Mouse (Mus musculus) E14TG2a.4 (cell line): ENCODE measurements around the gene Tec.
A peak's percentile ranks its signal among the peaks of the same experiment; 100 is the strongest.

ENCODE experiments used
- H3K27me3 ChIP-seq: 2 replicates; pipeline ENCODE4 v1.6.1; 2014; ENCODE audit warnings: low read length, control low read depth; ENCODE audit not compliant: insufficient read depth
- H3K36me3 ChIP-seq: 2 replicates; pipeline ENCODE4 v1.6.1; 2014; ENCODE audit warnings: low read length, control low read depth; ENCODE audit not compliant: insufficient read depth
- H3K4me1 ChIP-seq: replicated peaks from 2 replicates; pipeline ENCODE4 v1.6.1; 2014; ENCODE audit warnings: low read depth, low read length, control low read depth
- H3K4me3 ChIP-seq: replicated peaks from 2 replicates; pipeline ENCODE4 v1.5.1; 2014; ENCODE audit warnings: mild to moderate bottlenecking, low read length
- H3K9me3 ChIP-seq: 2 replicates; pipeline ENCODE4 v1.6.1; 2014; ENCODE audit warnings: low read length, control low read depth
- CTCF ChIP-seq: conservative IDR thresholded peaks from 2 replicates; pipeline ENCODE4 v1.5.1; 2014; ENCODE audit warnings: low read length
- NANOG ChIP-seq: IDR thresholded peaks from 2 replicates; pipeline ENCODE4 v1.6.1; 2014; ENCODE audit warnings: borderline replicate concordance, low read length, mixed read lengths
- POU5F1 ChIP-seq: IDR thresholded peaks from 2 replicates; pipeline ENCODE4 v1.6.1; 2014; ENCODE audit warnings: low read length, borderline replicate concordance

The Tec gene

GRCm38 (mm10) chr5:72896478-72897279 is 28.4 kb upstream of the Tec start:
- H3K4me3 ChIP-seq: no peak overlapping the region
- TF ChIP-seq CTCF (no peak), NANOG (no peak), POU5F1 (no peak)
- H3K27me3 ChIP-seq: no peaks in the 10 kb centered on the region
- peaks cover 80% of the 10 kb centered on the region for H3K4me1 ChIP-seq
- H3K9me3 ChIP-seq: no peaks in the 10 kb centered on the region
- no peaks in the 10 kb centered on the region for H3K36me3 ChIP-seq

GRCm38 (mm10) chr5:72895261-72895660 is 27.0 kb upstream of the Tec start:
- H3K27me3 ChIP-seq: peaks cover 4% of the 10 kb centered on the region; the same call in 1 of the 2 replicates
- H3K9me3 ChIP-seq: no peaks in the 10 kb centered on the region
- H3K4me3 ChIP-seq: no peak overlapping the region
- H3K36me3 ChIP-seq: no peaks in the 10 kb centered on the region
- H3K4me1 ChIP-seq: peaks cover 76% of the 10 kb centered on the region
- TF ChIP-seq CTCF: no peak
- TF ChIP-seq NANOG: no peak
- no peak for TF ChIP-seq POU5F1

GRCm38 (mm10) chr5:72893987-72894386 is 25.7 kb upstream of the Tec start:
- no peaks in the 10 kb centered on the region for H3K9me3 ChIP-seq
- no peak overlapping the region for H3K4me3 ChIP-seq
- TF ChIP-seq CTCF (peak; percentile 96), NANOG (no peak)
- H3K36me3 ChIP-seq: no peaks in the 10 kb centered on the region
- peaks cover 65% of the 10 kb centered on the region for H3K4me1 ChIP-seq
- H3K27me3 ChIP-seq: peaks cover 4% of the 10 kb centered on the region; the same call in 1 of the 2 replicates

GRCm38 (mm10) chr5:72891534-72891933 is 23.3 kb upstream of the Tec start:
- no peaks in the 10 kb centered on the region for H3K36me3 ChIP-seq
- H3K4me3 ChIP-seq: no peak overlapping the region
- H3K9me3 ChIP-seq: no peaks in the 10 kb centered on the region
- peaks cover 4% of the 10 kb centered on the region; the same call in 1 of the 2 replicates for H3K27me3 ChIP-seq
- no peak for TF ChIP-seq NANOG
- TF ChIP-seq POU5F1: no peak
- peak; percentile 68 for TF ChIP-seq CTCF
- peaks cover 59% of the 10 kb centered on the region for H3K4me1 ChIP-seq

GRCm38 (mm10) chr5:72888260-72888659 is 20.0 kb upstream of the Tec start:
- TF ChIP-seq POU5F1 (no peak), NANOG (no peak), CTCF (no peak)
- H3K27me3 ChIP-seq: peaks cover 4% of the 10 kb centered on the region; the same call in 1 of the 2 replicates
- H3K4me1 ChIP-seq: peaks cover 30% of the 10 kb centered on the region
- no peaks in the 10 kb centered on the region for H3K9me3 ChIP-seq
- no peaks in the 10 kb centered on the region for H3K36me3 ChIP-seq
- H3K4me3 ChIP-seq: peak overlapping the region; percentile 41; the same call in 1 of the 2 replicates

GRCm38 (mm10) chr5:72886458-72887222 is 18.4 kb upstream of the Tec start:
- Histone ChIP-seq H3K27me3 (peaks cover 4% of the 10 kb centered on the region; the same call in 1 of the 2 replicates), H3K4me1 (peaks cover 28% of the 10 kb centered on the region), H3K36me3 (no peaks in the 10 kb centered on the region), H3K4me3 (no peak overlapping the region), H3K9me3 (no peaks in the 10 kb centered on the region)
- no peak for TF ChIP-seq POU5F1
- TF ChIP-seq CTCF: no peak
- no peak for TF ChIP-seq NANOG

- Histone ChIP-seq H3K36me3 (no peaks in the 10 kb centered on the region), H3K4me3 (no peak overlapping the region), H3K27me3 (peaks cover 7% of the 10 kb centered on the region), H3K9me3 (no peaks in the 10 kb centered on the region), H3K4me1 (peaks cover 25% of the 10 kb centered on the region)
- TF ChIP-seq CTCF: no peak
- no peak for TF ChIP-seq POU5F1
- TF ChIP-seq NANOG: no peak
Observed at GRCm38 (mm10) chr5:72883706-72884105, 15.4 kb upstream of the Tec start.

- H3K27me3 ChIP-seq: peaks cover 10% of the 10 kb centered on the region
- no peak for TF ChIP-seq POU5F1
- no peak for TF ChIP-seq NANOG
- TF ChIP-seq CTCF: no peak
- no peak overlapping the region for H3K4me3 ChIP-seq
- H3K9me3 ChIP-seq: no peaks in the 10 kb centered on the region
- peaks cover 16% of the 10 kb centered on the region for H3K4me1 ChIP-seq
- H3K36me3 ChIP-seq: no peaks in the 10 kb centered on the region
Observed at GRCm38 (mm10) chr5:72882412-72882765, 14.1 kb upstream of the Tec start.
